Mouse (Mus musculus) megakaryocyte, adult 5-6 weeks (primary cell): ENCODE data around the gene Pnpla2. TPM values are rescaled to one million over a fixed set of nuclear protein-coding genes. Genes with fewer than 3 reads are reported as not detected.

Experiments
- ATAC-seq: 2 replicates; pipeline ENCODE4 v1.8.0; 2016; ENCODE audit warnings: mild to moderate bottlenecking, inconsistent platforms; ENCODE audit not compliant: poor library complexity, severe bottlenecking
- total RNA-seq, 2 experiments: library from RNA; stranded (forward) in 1 of 2; stranded (reverse) in 1 of 2; fragments of 153-499, 151-499 nt in 1 of 2; fragments of 221-1000, 200-1000 nt in 1 of 2; gene quantifications; 2 replicates each; pipeline versions ENCODE4 v1.2.3 to v1.2.4; 2015 to 2017

The Pnpla2 gene
- total RNA-seq, 2 experiments from 2014 or later = 9.1 to 31.2 TPM

GRCm38 (mm10) chr7:141466607-141467148 is 11.7 kb downstream of the Pnpla2 start:
- no peak for ATAC-seq

GRCm38 (mm10) chr7:141467230-141468030 is 12.4 kb downstream of the Pnpla2 start, which contains the start of gene Cd151:
Gene Cd151 (plus strand): TSS chr7:141467392.
- ATAC-seq = peak; percentile 73

- ATAC-seq = no peak
These were observed 13.1 kb downstream of the Pnpla2 start for GRCm38 (mm10) chr7:141468164-141468521.

- ATAC-seq = peak; percentile 53
These were observed 13.7 kb downstream of the Pnpla2 start for GRCm38 (mm10) chr7:141468522-141469211.

- no peak for ATAC-seq
These were observed 14.4 kb downstream of the Pnpla2 start for GRCm38 (mm10) chr7:141469352-141469751.

DNA sequence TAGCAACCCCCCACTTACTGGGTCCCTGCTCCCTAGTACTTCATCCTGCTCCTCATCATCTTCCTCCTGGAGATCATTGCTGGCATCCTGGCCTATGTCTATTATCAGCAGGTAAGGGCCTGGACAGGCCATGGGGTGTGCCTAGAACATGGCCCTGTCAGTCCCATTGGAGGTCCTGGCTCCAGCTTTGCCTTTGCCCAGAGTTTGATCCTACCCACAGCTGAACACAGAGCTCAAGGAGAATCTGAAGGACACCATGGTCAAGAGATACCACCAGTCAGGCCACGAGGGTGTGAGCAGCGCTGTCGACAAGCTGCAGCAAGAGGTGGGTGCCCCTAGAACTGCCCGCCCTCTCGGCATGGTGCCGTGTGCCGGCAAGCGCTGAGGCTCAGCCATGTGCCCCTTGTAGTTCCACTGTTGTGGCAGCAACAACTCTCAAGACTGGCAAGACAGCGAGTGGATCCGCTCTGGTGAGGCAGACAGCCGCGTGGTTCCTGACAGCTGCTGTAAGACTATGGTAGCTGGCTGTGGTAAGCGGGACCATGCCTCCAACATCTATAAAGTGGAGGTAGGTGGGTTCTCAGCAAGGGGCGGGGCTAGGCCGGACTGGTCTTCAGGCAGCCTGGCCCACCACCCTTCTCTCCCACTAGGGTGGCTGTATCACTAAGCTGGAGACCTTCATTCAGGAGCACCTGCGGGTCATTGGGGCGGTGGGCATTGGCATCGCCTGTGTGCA is 15.1 kb downstream of the Pnpla2 start:
- ATAC-seq = no peak

- no peak for ATAC-seq
These were observed 15.6 kb downstream of the Pnpla2 start for GRCm38 (mm10) chr7:141470637-141470944.

DNA sequence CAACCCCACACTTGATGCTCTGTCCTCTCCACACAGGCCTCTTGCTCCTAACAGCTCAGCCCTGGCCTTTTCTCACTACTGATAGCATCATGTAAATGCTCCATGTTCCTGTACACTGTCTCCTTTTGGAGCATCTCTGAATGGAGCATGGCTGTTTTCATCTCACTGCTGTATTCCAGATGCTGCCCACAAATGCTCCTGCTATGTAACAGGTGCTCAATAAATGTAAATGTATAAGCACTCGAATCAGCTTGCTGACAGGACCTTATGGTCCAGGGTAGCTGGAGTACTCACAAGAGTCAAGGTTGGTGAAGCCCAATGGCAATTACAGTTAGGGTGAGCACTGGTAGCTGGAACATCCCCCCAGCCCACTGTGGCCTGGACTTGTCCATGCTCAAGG is 16.2 kb downstream of the Pnpla2 start:
- no peak for ATAC-seq

DNA sequence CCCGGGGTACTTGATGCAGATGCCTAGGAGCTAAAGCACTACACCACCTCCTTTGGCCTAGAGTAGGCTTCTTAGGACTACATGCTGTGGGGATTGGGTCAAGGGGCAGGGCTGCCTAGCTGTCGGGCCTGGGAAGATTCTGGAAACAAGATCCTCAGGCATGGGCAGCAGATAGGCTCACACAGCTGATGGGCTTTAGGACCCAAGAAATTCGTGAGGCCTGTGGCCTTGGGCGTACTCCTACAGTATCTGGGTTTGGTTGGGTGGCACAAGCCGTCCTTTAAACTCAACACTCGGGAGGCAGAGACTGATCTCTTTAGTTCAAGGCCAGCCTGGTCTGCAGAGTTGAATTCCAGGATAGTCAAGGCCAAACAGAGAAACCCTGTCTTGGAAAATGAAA is 17.2 kb downstream of the Pnpla2 start:
- no peak for ATAC-seq

DNA sequence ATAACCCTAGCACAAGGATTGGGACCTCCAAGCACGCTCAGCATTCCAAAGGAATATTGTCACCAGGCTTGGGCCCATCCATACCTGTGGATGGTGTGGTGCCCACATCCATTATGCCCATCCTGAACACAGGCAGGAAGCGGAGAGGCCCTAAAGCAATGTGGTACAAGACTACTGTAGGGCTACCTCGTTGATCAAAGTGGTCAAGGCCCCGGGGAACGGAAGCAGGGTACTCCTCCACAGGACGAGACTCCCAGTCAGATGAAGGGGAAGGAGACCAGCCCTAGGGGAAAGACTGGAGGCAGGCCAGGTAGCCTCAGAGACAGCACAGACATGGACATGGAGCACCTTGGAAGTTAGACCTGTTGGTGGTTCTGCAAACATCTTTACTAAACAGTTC is 17.8 kb downstream of the Pnpla2 start:
- ATAC-seq = no peak

DNA sequence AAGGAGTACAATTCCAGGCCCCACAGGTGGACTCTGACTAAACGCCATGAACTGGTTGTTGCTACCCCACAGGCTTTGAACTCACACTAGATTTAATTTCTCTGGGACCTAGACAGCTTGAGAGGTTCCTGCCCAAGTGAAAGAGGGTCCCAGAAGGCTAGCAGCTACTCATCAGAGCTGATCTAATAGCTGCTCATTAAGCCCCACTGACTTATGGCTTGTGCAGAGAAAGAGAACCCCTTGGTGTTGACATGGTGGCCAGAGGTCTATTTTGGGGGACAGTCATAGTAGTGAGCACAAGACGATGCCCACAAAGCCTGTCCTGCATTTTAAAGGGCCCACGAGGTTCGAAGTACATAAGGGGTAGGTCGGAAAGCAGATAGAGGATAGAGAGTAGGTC is 19.2 kb downstream of the Pnpla2 start:
- no peak for ATAC-seq

GRCm38 (mm10) chr7:141475011-141475804 is 20.2 kb downstream of the Pnpla2 start, which contains the start of the genes Polr2l and Tspan4:
Gene Polr2l (minus strand): TSS chr7:141475132.
Gene Tspan4 (plus strand): TSS chr7:141475240.
- ATAC-seq = peak; percentile 80

- no peak for ATAC-seq
These were observed 20.8 kb downstream of the Pnpla2 start for GRCm38 (mm10) chr7:141475805-141476158.

DNA sequence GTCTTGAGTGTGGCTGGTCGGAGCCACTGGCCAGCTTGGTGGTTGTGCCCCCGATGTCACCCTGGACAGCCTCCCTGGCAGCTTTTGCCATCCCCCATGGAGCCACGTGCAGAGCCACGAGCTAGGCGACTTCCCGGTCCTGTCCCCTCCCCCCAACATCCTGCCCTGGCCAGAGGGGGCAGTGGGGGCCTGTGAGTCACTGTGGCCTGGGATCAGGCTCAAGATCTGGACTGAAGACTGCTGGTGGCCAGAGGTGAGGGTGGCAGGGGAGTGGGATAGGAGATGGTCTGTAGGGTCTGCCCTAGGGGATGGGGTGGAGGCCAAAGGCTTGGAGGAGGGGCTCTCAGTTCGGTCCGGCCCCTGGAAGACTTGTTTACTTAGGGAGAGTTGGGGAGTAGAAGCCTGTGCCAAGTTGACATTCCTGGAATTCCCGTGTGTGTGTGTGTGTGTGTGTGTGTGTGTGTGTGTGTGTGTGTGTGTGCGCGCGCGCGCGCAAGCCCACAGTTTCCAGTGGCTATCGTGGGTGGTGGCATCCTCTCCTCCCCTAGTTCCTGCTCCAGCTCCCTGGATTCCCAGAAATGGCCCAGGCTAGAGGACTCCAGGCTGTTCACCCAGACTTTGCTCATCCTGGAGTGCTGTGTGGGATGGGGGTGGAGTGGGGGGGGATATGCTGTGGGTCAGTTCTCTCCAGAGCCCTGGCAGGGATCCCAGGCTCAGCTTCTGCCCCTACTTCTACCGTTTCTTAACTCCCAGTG is 21.4 kb downstream of the Pnpla2 start:
- ATAC-seq = peak; percentile 34

- no peak for ATAC-seq
These were observed 22.0 kb downstream of the Pnpla2 start for GRCm38 (mm10) chr7:141476981-141477370.

DNA sequence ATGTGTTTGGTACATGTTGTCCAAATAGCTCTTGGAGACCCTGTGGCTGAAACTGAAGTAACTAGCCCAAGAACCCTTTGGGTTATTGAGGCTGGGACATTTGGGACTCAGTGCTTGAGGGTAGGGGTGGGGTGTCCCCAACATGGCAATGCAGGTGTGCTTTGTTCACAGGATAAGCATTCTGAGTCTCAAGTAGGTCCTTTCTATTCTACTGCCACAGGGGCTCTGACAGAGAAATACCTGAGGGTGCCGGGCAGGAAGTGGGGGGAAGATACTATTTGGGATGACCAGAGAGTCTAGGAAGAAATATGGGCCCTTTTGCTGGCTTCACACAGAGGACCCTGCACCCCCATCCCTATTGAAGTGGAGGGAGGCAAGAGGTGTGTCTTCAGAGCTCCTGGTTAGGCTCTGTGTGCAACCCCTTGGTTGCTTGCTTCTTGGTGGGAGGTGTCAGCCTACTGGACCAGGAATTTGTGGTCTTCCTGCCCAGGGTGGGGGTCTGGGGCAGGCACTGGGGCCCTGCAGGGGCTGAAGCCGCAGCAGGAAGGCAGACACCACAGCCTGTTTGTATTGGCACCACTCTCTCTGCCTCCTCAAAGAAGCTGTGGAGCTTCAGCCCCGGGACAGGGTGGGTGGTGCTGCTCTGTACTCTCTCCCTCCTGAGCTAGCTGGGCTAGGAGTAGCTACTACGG is 22.7 kb downstream of the Pnpla2 start:
- no peak for ATAC-seq

GRCm38 (mm10) chr7:141478270-141478748 is 23.3 kb downstream of the Pnpla2 start:
- ATAC-seq = no peak

- peak; percentile 84 for ATAC-seq
These were observed 26.0 kb downstream of the Pnpla2 start for GRCm38 (mm10) chr7:141480842-141481497.
